Mouse (Mus musculus): ENCODE measurements at regions not wholly inside any gene's neighbourhood (a gene's known extent, or its start where the extent isn't known, plus 50 kb on each side); places are given as distances from the start of the nearest gene placed in this dataset.

GRCm38 (mm10) chr5:45298872-45299271, 151.2 kb downstream of the Qdpr start:
- TF ChIP-seq CTCF (IDR thresholded peaks at IDR 0.05; ENCODE audit: low read depth) (no peak), EP300 (optimal IDR thresholded peaks at IDR 0.05) (no peak)

All from stomach, postnatal 0 days (tissue).